Mouse (Mus musculus) hindbrain, embryonic 14.5 days (tissue): ENCODE measurements around the gene Gm34302. TPM values are rescaled to one million over a fixed set of nuclear protein-coding genes. Genes with fewer than 3 reads are reported as not detected.
"Not testable (repeated sequence)": the region's sequence is repeated elsewhere in the genome, so short reads cannot be mapped to it uniquely, and the experiment has no call there.

ENCODE experiments used
- ATAC-seq: fragments of 200-750 bp; cut with Nextera tagmentation; 2 replicates; pipeline ENCODE4 v1.8.0; 2017; ENCODE audit warnings: moderate number of reproducible peaks, mild to moderate bottlenecking, moderate TSS enrichment, moderate library complexity; ENCODE audit not compliant: low FRiP score
- DNase-seq: peaks from one replicate; pipeline ENCODE4 v3.0.0-alpha.2; 2015; ENCODE audit warnings: low spot score
- H3K27ac ChIP-seq: fragments of 300-500 bp; sonication (generic); 2 replicates; pipeline ENCODE4 v1.5.1; 2014; ENCODE audit warnings: mild to moderate bottlenecking, moderate library complexity
- H3K27me3 ChIP-seq: fragments of 300-500 bp; sonication (generic); 2 replicates; pipeline ENCODE4 v1.6.1; 2014; ENCODE audit warnings: mild to moderate bottlenecking, low read length, mixed read lengths; ENCODE audit not compliant: control insufficient read depth, insufficient read depth
- H3K36me3 ChIP-seq: fragments of 300-500 bp; sonication (generic); replicated peaks from 2 replicates; pipeline ENCODE4 v1.6.1; 2014; ENCODE audit not compliant: control insufficient read depth, insufficient read depth
- H3K4me1 ChIP-seq: fragments of 300-500 bp; sonication (generic); replicated peaks from 2 replicates; pipeline ENCODE4 v1.6.1; 2014; ENCODE audit warnings: antibody characterized with exemption, low read length, mixed read lengths; ENCODE audit not compliant: control insufficient read depth, insufficient read depth
- H3K4me2 ChIP-seq: fragments of 300-500 bp; sonication (generic); replicated peaks from 2 replicates; pipeline ENCODE4 v1.6.1; 2014; ENCODE audit warnings: mild to moderate bottlenecking, moderate library complexity
- H3K4me3 ChIP-seq: fragments of 300-500 bp; sonication (generic); replicated peaks from 2 replicates; pipeline ENCODE4 v1.5.1; 2014; ENCODE audit warnings: mild to moderate bottlenecking, low read length
- H3K9ac ChIP-seq: fragments of 300-500 bp; sonication (generic); 2 replicates; pipeline ENCODE4 v1.6.1; 2014
- H3K9me3 ChIP-seq: fragments of 300-500 bp; sonication (generic); 2 replicates; pipeline ENCODE4 v1.6.1; 2016; ENCODE audit warnings: low read length; ENCODE audit not compliant: control insufficient read depth
- WGBS: fragments of 180-500 bp; shearing (Covaris S2); extraction: QIAGEN DNeasy Blood & Tissue Kit; methylation state at CpG from one replicate; pipeline ENCODE4 v1.1.7; 2014; 5-methylcytosine and 5-hydroxymethylcytosine counted together
- polyA plus RNA-seq: library from polyadenylated mRNA; unstranded; fragments of >200 nt; fragmentation: Nextera tagmentation; extraction: Ambion mirVana; gene quantifications from 2 replicates; pipeline ENCODE4 v1.2.1, GENCODE M21; 2014

Gene Gm34302
- not detected in 2 replicates for polyA plus RNA-seq

DNA sequence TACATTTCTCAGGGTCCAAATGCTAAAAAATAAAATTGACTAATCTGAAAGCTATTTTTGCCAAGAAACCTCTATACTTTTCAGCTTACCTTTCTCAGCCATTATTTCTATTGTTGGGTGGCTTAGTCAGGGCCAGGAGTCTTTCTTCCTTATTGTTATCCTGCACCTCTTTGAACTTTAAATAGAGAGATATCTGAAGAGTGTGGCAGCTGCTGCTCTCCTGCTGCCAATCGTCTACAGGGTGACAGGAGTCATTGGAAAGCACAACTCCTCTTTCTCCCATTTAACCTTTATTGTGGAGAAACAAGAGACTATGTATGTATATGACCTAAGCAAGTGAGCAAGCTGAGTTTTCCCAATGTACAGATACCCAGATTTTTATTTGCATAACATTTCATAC is at the start of gene Gm34302:
Gene Gm34302 (minus strand): TSS at position 154 of the 400 bp plus-strand sequence.
- Histone ChIP-seq H3K36me3 (no peaks in the 10 kb centered on the region), H3K9ac (no peak within 1 kb of the TSS), H3K4me2 (no peak within 1 kb of the TSS), H3K27ac (no peak within 1 kb of the TSS), H3K9me3 (no peaks in the 10 kb centered on the region), H3K4me1 (no peaks in the 10 kb centered on the region), H3K27me3 (no peaks in the 10 kb centered on the region), H3K4me3 (no peak within 1 kb of the TSS)
- WGBS: 34% methylated on average over 1 of the region's 1 CpGs
- ATAC-seq (no peak), DNase-seq (no peak)

DNA sequence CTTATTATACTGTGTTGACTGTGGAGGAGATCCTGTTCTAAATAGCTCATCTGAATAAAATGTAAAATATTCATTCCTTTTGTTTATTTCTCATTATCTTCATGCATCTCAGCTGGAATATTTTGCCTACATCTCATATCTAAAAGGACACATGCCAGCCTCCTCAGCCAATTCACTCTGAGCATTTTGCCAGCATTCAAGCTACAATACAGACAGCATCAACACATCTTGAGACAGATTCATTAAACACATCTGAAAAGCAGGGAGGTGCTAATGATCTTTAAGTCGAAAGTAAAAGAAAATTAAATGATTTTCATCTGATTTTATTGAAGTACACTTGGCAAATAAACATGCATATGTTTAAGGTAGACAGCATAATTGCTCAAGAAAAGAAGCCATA is 48.2 kb upstream of the Gm34302 start:
- Histone ChIP-seq H3K4me2 (no peak overlapping the region), H3K4me3 (no peak overlapping the region), H3K9me3 (no peaks in the 10 kb centered on the region), H3K36me3 (no peaks in the 10 kb centered on the region), H3K4me1 (no peaks in the 10 kb centered on the region), H3K27me3 (no peaks in the 10 kb centered on the region), H3K9ac (no peak overlapping the region), H3K27ac (no peak overlapping the region)
- no peak for DNase-seq
- 55% methylated on average over 1 of the region's 1 CpGs for WGBS
- ATAC-seq: no peak

DNA sequence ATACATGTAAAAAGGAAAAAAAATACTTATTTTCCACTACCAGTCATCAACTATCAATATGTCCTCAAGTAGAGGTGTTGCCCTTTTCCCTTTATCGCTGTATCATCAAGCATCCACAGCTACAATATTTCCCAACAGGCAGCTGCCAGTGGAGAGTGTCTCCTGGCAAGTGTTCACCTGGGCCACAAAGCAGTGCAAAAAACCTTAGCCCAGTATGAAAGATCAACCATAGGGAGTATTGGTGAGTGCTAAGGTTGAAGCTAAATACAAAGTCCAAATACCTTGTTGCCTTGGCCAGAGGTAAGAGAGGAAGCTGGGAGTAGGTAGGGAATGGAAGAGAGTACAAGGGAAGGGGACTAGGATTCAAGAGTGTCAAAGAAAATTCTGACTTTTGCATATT is 34.0 kb upstream of the Gm34302 start:
- Histone ChIP-seq H3K4me1 (no peaks in the 10 kb centered on the region), H3K36me3 (no peaks in the 10 kb centered on the region), H3K27me3 (no peaks in the 10 kb centered on the region), H3K27ac (no peak overlapping the region), H3K4me3 (no peak overlapping the region), H3K9me3 (no peaks in the 10 kb centered on the region), H3K4me2 (no peak overlapping the region), H3K9ac (no peak overlapping the region)
- WGBS: 94% methylated on average over 1 of the region's 1 CpGs
- ATAC-seq (no peak), DNase-seq (no peak)

DNA sequence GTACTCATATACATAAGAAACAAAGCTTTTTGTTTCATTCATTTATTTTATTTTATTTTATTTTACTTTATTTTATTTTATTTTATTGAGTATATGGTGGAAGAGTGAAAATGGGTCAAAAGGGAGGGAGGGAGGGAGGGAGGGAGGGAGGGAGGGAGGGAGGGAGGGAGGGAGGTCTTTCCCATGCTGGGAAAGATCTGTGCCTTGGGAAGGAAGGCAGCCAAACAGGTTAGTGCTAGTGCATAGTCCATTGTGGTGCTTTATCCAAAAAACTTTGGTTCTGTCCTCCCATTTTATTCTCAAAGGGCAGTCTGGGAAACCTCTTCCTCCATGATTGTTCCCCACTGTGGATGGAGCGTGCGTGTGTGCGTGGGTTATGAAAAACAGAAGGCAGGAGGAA is 32.6 kb upstream of the Gm34302 start:
- H3K27ac ChIP-seq, H3K4me3 ChIP-seq, H3K36me3 ChIP-seq, ATAC-seq, H3K9ac ChIP-seq, H3K4me1 ChIP-seq, H3K27me3 ChIP-seq, DNase-seq, H3K4me2 ChIP-seq, H3K9me3 ChIP-seq: not testable (repeated sequence)
- 90% methylated on average over 3 of the region's 3 CpGs for WGBS

- H3K4me2 ChIP-seq: no peak overlapping the region
- no peaks in the 10 kb centered on the region for H3K36me3 ChIP-seq
- H3K9me3 ChIP-seq: no peaks in the 10 kb centered on the region
- H3K4me1 ChIP-seq: no peaks in the 10 kb centered on the region
- no peak for ATAC-seq
- H3K27me3 ChIP-seq: no peaks in the 10 kb centered on the region
- DNase-seq: no peak
- WGBS: 91% methylated on average over 6 of the region's 6 CpGs
- H3K27ac ChIP-seq: no peak overlapping the region
- no peak overlapping the region for H3K4me3 ChIP-seq
- H3K9ac ChIP-seq: no peak overlapping the region
Measured at GRCm38 (mm10) chr3:63511316-63511715, 27.6 kb upstream of the Gm34302 start.

- 89% methylated on average over 2 of the region's 2 CpGs for WGBS
- Histone ChIP-seq H3K4me3 (no peak overlapping the region), H3K9me3 (no peaks in the 10 kb centered on the region), H3K4me2 (no peak overlapping the region), H3K36me3 (no peaks in the 10 kb centered on the region), H3K9ac (no peak overlapping the region), H3K4me1 (no peaks in the 10 kb centered on the region), H3K27me3 (no peaks in the 10 kb centered on the region), H3K27ac (no peak overlapping the region)
- DNase-seq: no peak
- no peak for ATAC-seq
Measured at GRCm38 (mm10) chr3:63509484-63509883, 25.8 kb upstream of the Gm34302 start.

GRCm38 (mm10) chr3:63508924-63509323 is 25.2 kb upstream of the Gm34302 start:
- no peak overlapping the region for H3K27ac ChIP-seq
- no peak overlapping the region for H3K4me2 ChIP-seq
- no peaks in the 10 kb centered on the region for H3K9me3 ChIP-seq
- H3K36me3 ChIP-seq: no peaks in the 10 kb centered on the region
- no peaks in the 10 kb centered on the region for H3K27me3 ChIP-seq
- DNase-seq: no peak
- no peaks in the 10 kb centered on the region for H3K4me1 ChIP-seq
- no peak overlapping the region for H3K4me3 ChIP-seq
- H3K9ac ChIP-seq: no peak overlapping the region
- 84% methylated on average over 5 of the region's 5 CpGs for WGBS
- ATAC-seq: no peak

DNA sequence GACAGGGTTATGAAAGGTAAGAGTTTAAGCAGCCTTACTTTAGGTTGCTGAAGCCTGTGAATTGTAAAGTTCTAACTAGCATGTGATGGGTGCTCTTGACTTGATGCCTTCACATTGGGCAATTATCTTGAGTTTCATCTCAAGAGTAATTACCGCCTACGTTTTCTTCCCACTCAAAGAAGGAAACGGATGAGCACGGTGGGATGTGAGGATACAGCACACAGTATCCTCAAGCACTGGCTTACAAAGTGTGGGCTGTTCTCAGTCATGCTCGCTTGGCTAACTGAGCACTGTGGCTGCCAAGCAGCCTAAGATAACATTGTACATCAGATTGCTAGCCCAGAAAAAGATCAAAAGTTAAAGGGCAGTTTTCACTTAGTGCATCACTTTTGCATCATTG is 20.8 kb upstream of the Gm34302 start:
- H3K9me3 ChIP-seq: no peaks in the 10 kb centered on the region
- ATAC-seq (no peak), DNase-seq (no peak)
- no peaks in the 10 kb centered on the region for H3K27me3 ChIP-seq
- no peak overlapping the region for H3K4me3 ChIP-seq
- 83% methylated on average over 5 of the region's 5 CpGs for WGBS
- H3K9ac ChIP-seq: no peak overlapping the region
- no peak overlapping the region for H3K4me2 ChIP-seq
- no peak overlapping the region for H3K27ac ChIP-seq
- no peaks in the 10 kb centered on the region for H3K36me3 ChIP-seq
- H3K4me1 ChIP-seq: no peaks in the 10 kb centered on the region

GRCm38 (mm10) chr3:63494625-63495382 is 11.1 kb upstream of the Gm34302 start:
- no peak overlapping the region for H3K9ac ChIP-seq
- H3K36me3 ChIP-seq: no peaks in the 10 kb centered on the region
- H3K9me3 ChIP-seq: no peaks in the 10 kb centered on the region
- no peak overlapping the region for H3K4me2 ChIP-seq
- H3K27ac ChIP-seq: no peak overlapping the region
- no peak overlapping the region for H3K4me3 ChIP-seq
- H3K27me3 ChIP-seq: no peaks in the 10 kb centered on the region
- WGBS: 80% methylated on average over 5 of the region's 5 CpGs
- H3K4me1 ChIP-seq: no peaks in the 10 kb centered on the region
- ATAC-seq (no peak), DNase-seq (no peak)

DNA sequence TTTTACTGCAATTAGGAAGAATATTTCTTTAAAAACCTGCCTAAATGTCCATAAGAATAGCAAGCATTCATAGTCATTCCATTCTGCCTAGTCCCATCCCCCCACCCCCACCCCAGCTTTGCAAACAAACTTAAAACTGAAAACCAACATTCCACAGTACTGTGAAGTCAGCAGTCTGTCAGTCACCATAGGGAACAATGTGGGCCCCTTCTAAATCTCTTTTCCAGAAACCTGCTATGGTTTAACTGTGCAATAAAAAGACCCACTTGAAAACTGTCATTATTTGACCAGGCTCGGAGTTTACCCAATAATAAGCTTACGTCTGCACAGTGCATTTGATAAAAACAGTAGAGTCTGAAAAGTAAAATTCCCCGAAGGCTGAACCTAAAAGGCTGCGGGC is 9.9 kb upstream of the Gm34302 start:
- H3K9ac ChIP-seq: no peak overlapping the region
- no peaks in the 10 kb centered on the region for H3K27me3 ChIP-seq
- H3K27ac ChIP-seq: no peak overlapping the region
- DNase-seq (no peak), ATAC-seq (no peak)
- no peak overlapping the region for H3K4me3 ChIP-seq
- H3K4me1 ChIP-seq: no peaks in the 10 kb centered on the region
- WGBS: 64% methylated on average over 4 of the region's 4 CpGs
- H3K36me3 ChIP-seq: no peaks in the 10 kb centered on the region
- H3K4me2 ChIP-seq: no peak overlapping the region
- no peaks in the 10 kb centered on the region for H3K9me3 ChIP-seq
